8 mouse cellular contexts compared by ENCODE assay signal in genomic region chr5:138279585-138280424, GRCm38 (mm10). TPM values are rescaled to one million over a fixed set of nuclear protein-coding genes. Genes with fewer than 3 reads are reported as not detected.
DNase-seq lines count a peak whose midpoint lies in the region; ATAC-seq and TF ChIP-seq lines count a peak whose summit lies in the region.

Gene Gm43720 (minus strand): TSS chr5:138279958.
Gene Gpc2 (minus strand): TSS chr5:138280005.
Gene Stag3 (plus strand): TSS chr5:138280240.

- H3K36me3 ChIP-seq in forebrain, postnatal 0 days (ENCODE audit: insufficient read depth) = peaks cover 10% of the 10 kb centered on the region; the same call in 1 of the 2 replicates
- no peaks in the 10 kb centered on the region for H3K36me3 ChIP-seq in lung, embryonic 15.5 days

- no peaks in the 10 kb centered on the region for H3K9me3 ChIP-seq in forebrain, postnatal 0 days (ENCODE audit: low read length)
- H3K9me3 ChIP-seq in lung, embryonic 15.5 days = peaks cover 7% of the 10 kb centered on the region; the same call in 1 of the 2 replicates

- peak; percentile 90 for DNase-seq in Patski (ENCODE audit: low read depth, low spot score)
- DNase-seq in cerebellum, adult 9-10 months = peak; percentile 39
- DNase-seq in forebrain, postnatal 0 days = peak; percentile 99
- DNase-seq in heart, postnatal 36 days = peak; percentile 70 to 73
- peak; percentile 73 to 83 for DNase-seq in layer of hippocampus, adult 2 months (ENCODE audit: low spot score in 2 of 2)
- DNase-seq in testis, postnatal 10 days (ENCODE audit: low spot score) = peak; percentile 90

- peak within 1 kb of the TSS; percentile 61 for H3K4me2 ChIP-seq in forebrain, postnatal 0 days (ENCODE audit: low read depth)
- H3K4me2 ChIP-seq in lung, embryonic 15.5 days = peak within 1 kb of the TSS; percentile 91

- peak; percentile 99 for ATAC-seq in Patski
- peak; percentile 98 for ATAC-seq in forebrain, postnatal 0 days
- peak; percentile 99 for ATAC-seq in lung, embryonic 15.5 days (ENCODE audit: borderline replicate concordance, extremely low read depth, low FRiP score, low TSS enrichment)
- ATAC-seq in neutrophil, adult 5-6 weeks (ENCODE audit: extremely low read depth, insufficient number of reproducible peaks, low FRiP score, poor library complexity, severe bottlenecking) = peak; percentile 92

- intact Hi-C loops in heart, postnatal 36 days (cut with DNase I) = no loop called here

- POLR2A ChIA-PET in Patski (lab: Charles Lee) = interaction anchor here (2.5 kb wide), 1 partner anchor 15 kb away, joined by 12 read pairs; the partner anchor contains the start of gene BC037034

- CTCF ChIA-PET in Patski (lab: Charles Lee) = interaction anchor here (1.1 kb wide), 1 partner anchor 25 kb away, joined by 3 read pairs; no protein-coding TSS in a partner anchor

- peak within 1 kb of the TSS; percentile 74 for H3K27ac ChIP-seq in forebrain, postnatal 0 days (ENCODE audit: low read depth, low read length)
- H3K27ac ChIP-seq in layer of hippocampus, adult 2 months = no peak within 1 kb of the TSS
- peak within 1 kb of the TSS; percentile 12; the same call in 1 of the 2 replicates for H3K27ac ChIP-seq in lung, embryonic 15.5 days

- peak within 1 kb of the TSS; percentile 70 for H3K4me3 ChIP-seq in forebrain, postnatal 0 days (ENCODE audit: low read depth, low read length)
- peak within 1 kb of the TSS; percentile 54 for H3K4me3 ChIP-seq in layer of hippocampus, adult 2 months
- peak within 1 kb of the TSS; percentile 78 for H3K4me3 ChIP-seq in lung, embryonic 15.5 days

- H3K9ac ChIP-seq in forebrain, postnatal 0 days = peak within 1 kb of the TSS; percentile 64
- H3K9ac ChIP-seq in lung, embryonic 15.5 days = peak within 1 kb of the TSS; percentile 74

- H3K27me3 ChIP-seq in Patski = peaks cover 9% of the 10 kb centered on the region
- no peaks in the 10 kb centered on the region for H3K27me3 ChIP-seq in forebrain, postnatal 0 days (ENCODE audit: insufficient read depth, low read length)
- no peaks in the 10 kb centered on the region for H3K27me3 ChIP-seq in lung, embryonic 15.5 days

- peaks cover 28% of the 10 kb centered on the region; the same call in 1 of the 2 replicates for H3K4me1 ChIP-seq in forebrain, postnatal 0 days (ENCODE audit: insufficient read depth)
- H3K4me1 ChIP-seq in lung, embryonic 15.5 days = peaks cover 27% of the 10 kb centered on the region

- in situ Hi-C loops in Patski (cut with MboI; ENCODE audit: low pct_unique_long_range_greater_than_20kb) = loop anchor here (10.0 kb wide), 1 partner anchor 165 kb away; the partner anchor contains the start of gene Zfp157

- no peak for TF ChIP-seq CTCF in Patski (IDR thresholded peaks at IDR 0.05)
- peak; percentile 19; the same call in 1 of the 2 replicates for TF ChIP-seq CTCF in forebrain, postnatal 0 days (IDR thresholded peaks at IDR 0.05; ENCODE audit: low read depth)
- no peak for TF ChIP-seq CTCF in layer of hippocampus, adult 2 months (conservative IDR thresholded peaks at IDR 0.05)

- 3% methylated on average over 56 of the region's 56 CpGs for WGBS in forebrain, postnatal 0 days
- WGBS in lung, embryonic 15.5 days = under 1% methylated on average over 56 of the region's 56 CpGs

RNA-seq across cellular contexts. Expression of gene Gm43720, which starts in this region (rescaled TPM):
- 0.01 TPM for polyA plus RNA-seq in Patski (2021)
- 0.31 and 0.33 TPM in 2 replicates for total RNA-seq in forebrain, postnatal 0 days (2014; rRNA removed)
- 0.04 TPM in 1 of 2 replicates, not detected in the other for polyA plus RNA-seq in forebrain, postnatal 0 days (2015; fragmentation: Nextera tagmentation; extraction: Ambion mirVana)
- not detected for total RNA-seq in heart, postnatal 36 days (2021)
- under 1 TPM in 1 of 2 experiments, not detected in 1; 0.12 TPM for total RNA-seq in layer of hippocampus, adult 2 months (2021)
- polyA plus RNA-seq in lung, embryonic 15.5 days (2015; fragmentation: Nextera tagmentation; extraction: Ambion mirVana) = 0.13 and 0.24 TPM in 2 replicates
- not detected in 2 replicates for total RNA-seq in neutrophil, adult 5-6 weeks (2017)

RNA-seq across cellular contexts. Expression of gene Gpc2, which starts in this region (rescaled TPM):
- polyA plus RNA-seq in Patski (2021) = 13.9 TPM
- 145 and 170 TPM in 2 replicates for total RNA-seq in forebrain, postnatal 0 days (2014; rRNA removed)
- polyA plus RNA-seq in forebrain, postnatal 0 days (2015; fragmentation: Nextera tagmentation; extraction: Ambion mirVana) = 54.2 and 62.0 TPM in 2 replicates
- under 1 TPM; 0.11 to 0.25 TPM for total RNA-seq in heart, postnatal 36 days (2021)
- 1 to 10 TPM; 2.4 to 2.5 TPM for total RNA-seq in layer of hippocampus, adult 2 months (2021)
- polyA plus RNA-seq in lung, embryonic 15.5 days (2015; fragmentation: Nextera tagmentation; extraction: Ambion mirVana) = 18.9 and 20.6 TPM in 2 replicates
- total RNA-seq in neutrophil, adult 5-6 weeks (2017) = 3.8 and 4.3 TPM in 2 replicates

RNA-seq across cellular contexts. Expression of gene Stag3, which starts in this region (rescaled TPM):
- 4.5 TPM for polyA plus RNA-seq in Patski (2021)
- 12.0 and 16.9 TPM in 2 replicates for total RNA-seq in forebrain, postnatal 0 days (2014; rRNA removed)
- polyA plus RNA-seq in forebrain, postnatal 0 days (2015; fragmentation: Nextera tagmentation; extraction: Ambion mirVana) = 4.1 and 5.5 TPM in 2 replicates
- not detected for total RNA-seq in heart, postnatal 36 days (2021)
- under 1 TPM; 0.44 to 0.79 TPM for total RNA-seq in layer of hippocampus, adult 2 months (2021)
- 2.6 and 3.6 TPM in 2 replicates for polyA plus RNA-seq in lung, embryonic 15.5 days (2015; fragmentation: Nextera tagmentation; extraction: Ambion mirVana)
- 2.6 and 3.6 TPM in 2 replicates for total RNA-seq in neutrophil, adult 5-6 weeks (2017)

Comparison
In these comparisons a context has a peak if more than half of its experiments do, and no peak if none do; other contexts are left out.
1. RNA of gene Gpc2 (total RNA-seq): 145 to 170 TPM in forebrain, postnatal 0 days; 3.8 to 4.3 TPM in neutrophil, adult 5-6 weeks, 2.4 to 2.5 TPM in layer of hippocampus, adult 2 months and 0.11 to 0.25 TPM in heart, postnatal 36 days; every median in the first group is over 10 times any median in the second.
2. Peak in DNase-seq in heart, postnatal 36 days; RNA of the genes that start here not detected or under 1 TPM.
3. DNase-seq: peak in every context shown above with its lines; median percentile 99 in forebrain, postnatal 0 days; 90 in Patski; 90 in testis, postnatal 10 days; 78 in layer of hippocampus, adult 2 months; 72 in heart, postnatal 36 days; 39 in cerebellum, adult 9-10 months.
4. Peak in every context shown above with its lines, with median percentiles within 50 percentile points of each other: ATAC-seq and H3K4me3 ChIP-seq.